ENCODE assay signal across 8 mouse cellular contexts in the genomic region with DNA sequence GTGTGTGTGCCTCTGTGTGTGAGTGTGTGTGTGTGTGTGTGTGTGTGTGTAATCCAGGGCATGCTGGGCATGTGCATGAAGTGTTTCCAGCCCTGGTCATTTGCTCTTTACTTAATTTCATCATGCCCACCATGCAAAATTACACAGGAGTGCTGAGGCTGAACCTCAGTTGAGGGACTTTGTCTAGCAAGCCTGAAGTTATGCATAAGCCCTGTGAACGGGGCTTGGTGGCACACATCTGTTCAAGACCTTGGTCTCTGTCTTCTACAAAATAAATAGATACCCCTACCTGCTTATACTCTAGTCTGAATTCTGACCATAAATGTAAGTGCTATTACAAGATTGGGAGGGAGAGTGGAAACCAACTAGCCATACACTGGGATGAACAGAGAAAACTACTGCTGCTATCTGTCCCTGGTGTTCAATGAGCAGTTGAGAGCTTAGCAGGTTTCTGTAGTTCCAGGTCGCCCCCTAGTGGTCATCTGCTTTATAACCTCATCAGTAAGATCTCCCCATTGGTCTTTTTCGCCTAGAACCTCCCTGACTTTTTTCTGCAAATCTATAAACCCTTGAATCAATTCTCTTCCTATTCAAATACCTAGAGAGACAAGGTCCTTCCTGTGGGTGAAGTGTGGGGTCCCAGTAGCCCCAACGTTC. TPM values are rescaled to one million over a fixed set of nuclear protein-coding genes. Genes with fewer than 3 reads are reported as not detected.
DNase-seq lines count a peak whose midpoint lies in the region; ATAC-seq and TF ChIP-seq lines count a peak whose summit lies in the region.

No protein-coding gene starts in this region.

- no peak overlapping the region for H3K9ac ChIP-seq in embryonic facial prominence, embryonic 11.5 days (replicated peaks; ENCODE audit: low read length)
- H3K9ac ChIP-seq in kidney, embryonic 14.5 days (ENCODE audit: low read depth, low read length), result no peak overlapping the region
- H3K9ac ChIP-seq in limb, embryonic 14.5 days (ENCODE audit: low read depth, low read length, severe bottlenecking), result no peak overlapping the region
- H3K9ac ChIP-seq in stomach, embryonic 14.5 days (replicated peaks; ENCODE audit: low read depth, low read length), result no peak overlapping the region

- peak; percentile 63; the same call in 1 of the 2 replicates for ATAC-seq in embryonic facial prominence, embryonic 11.5 days (replicated peaks; ENCODE audit: insufficient number of reproducible peaks, low FRiP score, low TSS enrichment, low read depth)
- peak; percentile 75; the same call in 1 of the 2 replicates for ATAC-seq in kidney, embryonic 14.5 days (ENCODE audit: low FRiP score, low TSS enrichment)
- no peak for ATAC-seq in limb, embryonic 14.5 days (ENCODE audit: low FRiP score, low read depth)
- peak; percentile 79 for ATAC-seq in monocyte, adult 5-6 weeks (replicated peaks; ENCODE audit: insufficient number of reproducible peaks, low FRiP score, low TSS enrichment, poor library complexity, severe bottlenecking)
- peak; percentile 46; the same call in 1 of the 2 replicates for ATAC-seq in stomach, embryonic 14.5 days (ENCODE audit: insufficient number of reproducible peaks, insufficient read depth, low FRiP score, low read depth)

- H3K79me2 ChIP-seq in C2C12 (ENCODE audit: control insufficient read depth, insufficient read depth), result no peaks in the 10 kb centered on the region

- peaks cover 8% of the 10 kb centered on the region for H3K27me3 ChIP-seq in C2C12 (ENCODE audit: control insufficient read depth, insufficient read depth, insufficient read length)
- no peaks in the 10 kb centered on the region for H3K27me3 ChIP-seq in embryonic facial prominence, embryonic 11.5 days (ENCODE audit: control insufficient read depth, insufficient read depth, low read length)
- H3K27me3 ChIP-seq in kidney, embryonic 14.5 days (ENCODE audit: control insufficient read depth, insufficient read depth, low read length), result no peaks in the 10 kb centered on the region
- no peaks in the 10 kb centered on the region for H3K27me3 ChIP-seq in limb, embryonic 14.5 days (ENCODE audit: control insufficient read depth, insufficient read depth, low read length)
- H3K27me3 ChIP-seq in stomach, embryonic 14.5 days (ENCODE audit: control insufficient read depth, insufficient read depth, low read length), result no peaks in the 10 kb centered on the region

- H3K27ac ChIP-seq in embryonic facial prominence, embryonic 11.5 days (replicated peaks; ENCODE audit: low read depth, low read length), result no peak overlapping the region
- no peak overlapping the region for H3K27ac ChIP-seq in kidney, embryonic 14.5 days (ENCODE audit: low read depth, low read length)
- H3K27ac ChIP-seq in limb, embryonic 14.5 days (replicated peaks; ENCODE audit: low read depth, low read length), result no peak overlapping the region
- H3K27ac ChIP-seq in stomach, embryonic 14.5 days (ENCODE audit: low read length), result no peak overlapping the region

- DNase-seq in adrenal gland, postnatal 25 days, result peak; percentile 73
- DNase-seq in embryonic facial prominence, embryonic 11.5 days (ENCODE audit: low spot score), result peak; percentile 89
- peak; percentile 60 to 76 for DNase-seq in heart, adult 9 months (ENCODE audit: low spot score in 2 of 2)
- DNase-seq in limb, embryonic 14.5 days (ENCODE audit: low spot score), result peak; percentile 92

- WGBS in embryonic facial prominence, embryonic 11.5 days, result 32% methylated on average over 4 of the region's 4 CpGs
- 27% methylated on average over 4 of the region's 4 CpGs for WGBS in kidney, embryonic 14.5 days
- 25% methylated on average over 4 of the region's 4 CpGs for WGBS in limb, embryonic 14.5 days
- WGBS in stomach, embryonic 14.5 days, result 26% methylated on average over 4 of the region's 4 CpGs

- no peaks in the 10 kb centered on the region for H3K79me3 ChIP-seq in C2C12 (ENCODE audit: low read depth)

- no peak for TF ChIP-seq POLR2A in limb, embryonic 14.5 days (IDR thresholded peaks at IDR 0.05; ENCODE audit: borderline replicate concordance, extremely low read depth, insufficient read depth, insufficient read length)

- no peak overlapping the region for H3K4me2 ChIP-seq in embryonic facial prominence, embryonic 11.5 days (ENCODE audit: low read depth, low read length)
- no peak overlapping the region for H3K4me2 ChIP-seq in kidney, embryonic 14.5 days (replicated peaks; ENCODE audit: low read depth, low read length)
- H3K4me2 ChIP-seq in limb, embryonic 14.5 days (replicated peaks; ENCODE audit: low read depth, low read length, severe bottlenecking), result no peak overlapping the region
- no peak overlapping the region for H3K4me2 ChIP-seq in stomach, embryonic 14.5 days (replicated peaks; ENCODE audit: low read depth, low read length)

- no peak overlapping the region for H3K4me3 ChIP-seq in C2C12 (ENCODE audit: insufficient read depth, poor library complexity, severe bottlenecking)
- no peak overlapping the region for H3K4me3 ChIP-seq in embryonic facial prominence, embryonic 11.5 days (ENCODE audit: low read depth, low read length)
- H3K4me3 ChIP-seq in kidney, embryonic 14.5 days (ENCODE audit: low read length), result no peak overlapping the region
- H3K4me3 ChIP-seq in limb, embryonic 14.5 days (replicated peaks; ENCODE audit: low read length), result no peak overlapping the region
- H3K4me3 ChIP-seq in stomach, embryonic 14.5 days (ENCODE audit: low read depth, low read length), result no peak overlapping the region

- no peaks in the 10 kb centered on the region for H3K4me1 ChIP-seq in embryonic facial prominence, embryonic 11.5 days (ENCODE audit: control insufficient read depth, insufficient read depth, low read length)
- no peaks in the 10 kb centered on the region for H3K4me1 ChIP-seq in kidney, embryonic 14.5 days (ENCODE audit: control insufficient read depth, insufficient read depth, low read length)
- H3K4me1 ChIP-seq in limb, embryonic 14.5 days (ENCODE audit: control insufficient read depth, insufficient read depth, low read length), result no peaks in the 10 kb centered on the region
- H3K4me1 ChIP-seq in stomach, embryonic 14.5 days (ENCODE audit: control insufficient read depth, insufficient read depth, low read length), result no peaks in the 10 kb centered on the region

- peak; percentile 57 for TF ChIP-seq CTCF in C2C12 (IDR thresholded peaks at IDR 0.05; ENCODE audit: control insufficient read depth, insufficient read depth, insufficient read length)

- H3ac ChIP-seq in C2C12 (ENCODE audit: control insufficient read depth, insufficient read length, low read depth), result no peak overlapping the region

- H3K36me3 ChIP-seq in C2C12 (ENCODE audit: control insufficient read depth, insufficient read depth), result peaks cover 4% of the 10 kb centered on the region
- no peaks in the 10 kb centered on the region for H3K36me3 ChIP-seq in embryonic facial prominence, embryonic 11.5 days (replicated peaks; ENCODE audit: control insufficient read depth, insufficient read depth, low read depth, low read length)
- H3K36me3 ChIP-seq in kidney, embryonic 14.5 days (ENCODE audit: control insufficient read depth, insufficient read depth, low read length), result no peaks in the 10 kb centered on the region
- no peaks in the 10 kb centered on the region for H3K36me3 ChIP-seq in limb, embryonic 14.5 days (ENCODE audit: control insufficient read depth, insufficient read depth, low read length)
- H3K36me3 ChIP-seq in stomach, embryonic 14.5 days (ENCODE audit: control insufficient read depth, insufficient read depth, low read length), result no peaks in the 10 kb centered on the region

- H3K9me3 ChIP-seq in embryonic facial prominence, embryonic 11.5 days (replicated peaks; ENCODE audit: control insufficient read depth, low read length), result no peaks in the 10 kb centered on the region
- H3K9me3 ChIP-seq in kidney, embryonic 14.5 days (ENCODE audit: control insufficient read depth, low read length), result no peaks in the 10 kb centered on the region
- no peaks in the 10 kb centered on the region for H3K9me3 ChIP-seq in limb, embryonic 14.5 days (ENCODE audit: control insufficient read depth, low read length)
- no peaks in the 10 kb centered on the region for H3K9me3 ChIP-seq in stomach, embryonic 14.5 days (ENCODE audit: control insufficient read depth, low read depth, low read length)

TF ChIP-seq in C2C12, 6 proteins besides CTCF, POLR2A, EP300 and RAD21:
- TF ChIP-seq FOSL1 (IDR thresholded peaks at IDR 0.05; ENCODE audit: insufficient read depth, low read length, poor library complexity, severe bottlenecking) (no peak), USF1 (IDR thresholded peaks at IDR 0.05; ENCODE audit: low read depth) (no peak), MAX (IDR thresholded peaks at IDR 0.05) (no peak), CEBPB (IDR thresholded peaks at IDR 0.05; ENCODE audit: low read depth) (no peak), MYOG (IDR thresholded peaks at IDR 0.05; ENCODE audit: control insufficient read depth, extremely low read depth, insufficient read length) (no peak), MYOD1 (IDR thresholded peaks at IDR 0.05; ENCODE audit: control insufficient read depth, insufficient read length, low read depth) (no peak)

RNA-seq across cellular contexts. Expression of a gene that starts 19.9 kb away (rescaled TPM):
- polyA plus RNA-seq in C2C12 (2012; fragmentation: generic; extraction: Trizol), result 286 TPM
- 238 and 311 TPM in 2 replicates for total RNA-seq in adrenal gland, postnatal 25 days (2021)
- polyA plus RNA-seq in embryonic facial prominence, embryonic 11.5 days (2014; fragmentation: Nextera tagmentation; extraction: Ambion mirVana), result 391 and 429 TPM in 2 replicates
- 491 and 510 TPM in 2 replicates for polyA plus RNA-seq in kidney, embryonic 14.5 days (2014; fragmentation: Nextera tagmentation; extraction: Ambion mirVana)
- 63.5 and 201 TPM in 2 replicates for polyA plus RNA-seq in limb, embryonic 14.5 days (2012; rRNA removed)
- 286 and 299 TPM in 2 replicates for polyA plus RNA-seq in limb, embryonic 14.5 days (2014; fragmentation: Nextera tagmentation; extraction: Ambion mirVana)
- total RNA-seq in monocyte, adult 5-6 weeks (2017), result 271 to 340 TPM (median 288 TPM) in 3 replicates
- polyA plus RNA-seq in stomach, embryonic 14.5 days (2014; fragmentation: Nextera tagmentation; extraction: Ambion mirVana), result 335 and 360 TPM in 2 replicates

RNA-seq across cellular contexts. Expression of a gene that starts 36.7 kb away (rescaled TPM):
- not detected for polyA plus RNA-seq in C2C12 (2012; fragmentation: generic; extraction: Trizol)
- total RNA-seq in adrenal gland, postnatal 25 days (2021), result 0.12 TPM in 1 of 2 replicates, not detected in the other
- 5.1 and 6.1 TPM in 2 replicates for polyA plus RNA-seq in embryonic facial prominence, embryonic 11.5 days (2014; fragmentation: Nextera tagmentation; extraction: Ambion mirVana)
- 5.3 and 8.1 TPM in 2 replicates for polyA plus RNA-seq in kidney, embryonic 14.5 days (2014; fragmentation: Nextera tagmentation; extraction: Ambion mirVana)
- 9.7 and 13.2 TPM in 2 replicates for polyA plus RNA-seq in limb, embryonic 14.5 days (2012; rRNA removed)
- polyA plus RNA-seq in limb, embryonic 14.5 days (2014; fragmentation: Nextera tagmentation; extraction: Ambion mirVana), result 7.1 and 7.7 TPM in 2 replicates
- total RNA-seq in monocyte, adult 5-6 weeks (2017), result 1.9 to 10.4 TPM (median 2.5 TPM) in 3 replicates
- polyA plus RNA-seq in stomach, embryonic 14.5 days (2014; fragmentation: Nextera tagmentation; extraction: Ambion mirVana), result 6.7 and 7.3 TPM in 2 replicates
